Mouse (Mus musculus): ENCODE measurements around the gene Chst3.
"Not testable (repeated sequence)": the region's sequence is repeated elsewhere in the genome, so short reads cannot be mapped to it uniquely, and the experiment has no call there.

Gene Chst3

GRCm38 (mm10) chr10:60230321-60231088 is 11.4 kb upstream of the Chst3 start:
- peak; percentile 76 for DNase-seq (ENCODE audit: low spot score)

- DNase-seq (ENCODE audit: low spot score), result no peak
These were observed 10.1 kb upstream of the Chst3 start for GRCm38 (mm10) chr10:60229113-60229512.

- DNase-seq (ENCODE audit: low spot score), result no peak
These were observed 8.6 kb upstream of the Chst3 start for GRCm38 (mm10) chr10:60227666-60228065.

GRCm38 (mm10) chr10:60224601-60225000 is 5.5 kb upstream of the Chst3 start:
- DNase-seq (ENCODE audit: low spot score), result no peak

GRCm38 (mm10) chr10:60221571-60222259 is 2.7 kb upstream of the Chst3 start:
- DNase-seq (ENCODE audit: low spot score), result not testable (repeated sequence)

GRCm38 (mm10) chr10:60220607-60221006 is 1.5 kb upstream of the Chst3 start:
- no peak for DNase-seq (ENCODE audit: low spot score)

- DNase-seq (ENCODE audit: low spot score), result no peak
These were observed 1.0 kb upstream of the Chst3 start for GRCm38 (mm10) chr10:60220042-60220523.

GRCm38 (mm10) chr10:60218033-60218590 is 948 bp downstream of the Chst3 start:
- no peak for DNase-seq (ENCODE audit: low spot score)

GRCm38 (mm10) chr10:60216331-60217095 is 2.5 kb downstream of the Chst3 start:
- DNase-seq (ENCODE audit: low spot score), result no peak

GRCm38 (mm10) chr10:60215077-60215960 is 3.7 kb downstream of the Chst3 start:
- DNase-seq (ENCODE audit: low spot score), result no peak

GRCm38 (mm10) chr10:60212589-60213379 is 6.3 kb downstream of the Chst3 start:
- no peak for DNase-seq (ENCODE audit: low spot score)

- no peak for DNase-seq (ENCODE audit: low spot score)
These were observed 7.5 kb downstream of the Chst3 start for GRCm38 (mm10) chr10:60211501-60212005.

- DNase-seq (ENCODE audit: low spot score), result no peak
These were observed 8.6 kb downstream of the Chst3 start for GRCm38 (mm10) chr10:60210468-60210867.

- DNase-seq (ENCODE audit: low spot score), result peak; percentile 69
These were observed 9.8 kb downstream of the Chst3 start for GRCm38 (mm10) chr10:60209237-60209636.

GRCm38 (mm10) chr10:60207166-60207705 is 11.8 kb downstream of the Chst3 start:
- DNase-seq (ENCODE audit: low spot score), result no peak

GRCm38 (mm10) chr10:60205601-60206241 is 13.3 kb downstream of the Chst3 start:
- no peak for DNase-seq (ENCODE audit: low spot score)

GRCm38 (mm10) chr10:60202785-60203184 is 16.3 kb downstream of the Chst3 start:
- DNase-seq (ENCODE audit: low spot score), result no peak

GRCm38 (mm10) chr10:60200996-60201395 is 18.1 kb downstream of the Chst3 start:
- no peak for DNase-seq (ENCODE audit: low spot score)

- DNase-seq (ENCODE audit: low spot score), result no peak
These were observed 19.7 kb downstream of the Chst3 start for GRCm38 (mm10) chr10:60199378-60199777.

All from urinary bladder, postnatal 14 days (tissue).